Mouse (Mus musculus) spleen, adult 2 months (tissue): ENCODE measurements at regions not wholly inside any gene's neighbourhood (a gene's known extent, or its start where the extent isn't known, plus 50 kb on each side); places are given as distances from the start of the nearest gene placed in this dataset.

Source experiments
- CTCF ChIP-seq: fragments of 200-500 bp; IDR thresholded peaks from 2 replicates; pipeline ENCODE4 v1.5.1; 2011; ENCODE audit warnings: mild to moderate bottlenecking, inconsistent platforms; ENCODE audit not compliant: insufficient read depth, insufficient read length, insufficient replicate concordance; ENCODE audit errors: extremely low read depth
- POLR2A ChIP-seq: fragments of 200-500 bp; IDR thresholded peaks from 2 replicates; pipeline ENCODE4 v1.6.1; 2011; ENCODE audit warnings: low read depth, low read length, inconsistent platforms

DNA sequence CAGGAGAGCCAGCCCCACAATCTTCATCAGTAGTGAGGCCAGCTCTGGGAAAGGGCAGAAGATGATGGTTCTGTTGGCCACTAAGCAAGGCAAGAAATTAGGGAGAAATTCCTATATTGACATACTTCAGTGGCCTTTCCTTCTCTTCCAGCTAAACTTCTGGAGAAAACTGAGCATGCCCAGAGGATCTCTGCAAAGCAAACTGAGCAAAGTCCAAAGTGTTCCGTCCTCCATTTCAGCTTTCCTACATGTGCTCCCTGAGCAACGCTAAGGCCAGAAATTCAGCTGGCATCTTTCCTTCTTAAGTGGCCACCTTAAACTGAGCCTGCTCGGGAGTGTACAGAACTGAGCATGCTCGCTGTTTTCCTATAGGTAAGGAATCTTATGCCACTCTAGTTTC lies 268.9 kb downstream of the Tns1 start:
- TF ChIP-seq CTCF (no peak), POLR2A (no peak)
